Mouse (Mus musculus) lung, embryonic 14.5 days (tissue): ENCODE results near the gene Babam2. TPM values are rescaled to one million over a fixed set of nuclear protein-coding genes. Genes with fewer than 3 reads are reported as not detected.

ENCODE experiments used
- ATAC-seq: fragments of 200-750 bp; cut with Nextera tagmentation; 2 replicates; pipeline ENCODE4 v1.8.0; 2017; ENCODE audit warnings: mild to moderate bottlenecking, moderate TSS enrichment, moderate library complexity; ENCODE audit not compliant: insufficient read depth
- DNase-seq: peaks from one replicate; pipeline ENCODE4 v3.0.0-alpha.2; 2015
- H3K27ac ChIP-seq: fragments of 300-500 bp; sonication (generic); 2 replicates; pipeline ENCODE4 v1.5.1; 2014; ENCODE audit warnings: low read depth, mild to moderate bottlenecking, moderate library complexity
- H3K27me3 ChIP-seq: fragments of 300-500 bp; sonication (generic); 2 replicates; pipeline ENCODE4 v1.6.1; 2014; ENCODE audit warnings: low read length, control low read depth; ENCODE audit not compliant: insufficient read depth
- H3K36me3 ChIP-seq: fragments of 300-500 bp; sonication (generic); 2 replicates; pipeline ENCODE4 v1.6.1; 2014; ENCODE audit warnings: control low read depth; ENCODE audit not compliant: insufficient read depth
- H3K4me1 ChIP-seq: fragments of 300-500 bp; sonication (generic); 2 replicates; pipeline ENCODE4 v1.6.1; 2014; ENCODE audit warnings: antibody characterized with exemption, control low read depth; ENCODE audit not compliant: insufficient read depth
- H3K4me2 ChIP-seq: fragments of 300-500 bp; sonication (generic); 2 replicates; pipeline ENCODE4 v1.6.1; 2014; ENCODE audit warnings: mild to moderate bottlenecking
- H3K4me3 ChIP-seq: fragments of 300-500 bp; sonication (generic); 2 replicates; pipeline ENCODE4 v1.5.1; 2014; ENCODE audit warnings: low read depth, low read length
- H3K9ac ChIP-seq: fragments of 300-500 bp; sonication (generic); 2 replicates; pipeline ENCODE4 v1.6.1; 2014
- H3K9me3 ChIP-seq: fragments of 300-500 bp; sonication (generic); 2 replicates; pipeline ENCODE4 v1.6.1; 2016; ENCODE audit warnings: low read depth, low read length, control low read depth
- CTCF ChIP-seq: IDR thresholded peaks from 2 replicates; pipeline ENCODE4 v1.5.1; 2016; ENCODE audit warnings: antibody characterized with exemption, low read depth
- WGBS: fragments of 180-500 bp; shearing (Covaris S2); extraction: QIAGEN DNeasy Blood & Tissue Kit; methylation state at CpG from one replicate; pipeline ENCODE4 v1.1.7; 2014; 5-methylcytosine and 5-hydroxymethylcytosine counted together
- polyA plus RNA-seq: library from polyadenylated mRNA; unstranded; fragments of >200 nt; fragmentation: Nextera tagmentation; extraction: Ambion mirVana; gene quantifications from 2 replicates; pipeline ENCODE4 v1.2.1, GENCODE M21; 2014

Gene Babam2
- polyA plus RNA-seq, 1 experiment from 2014 or later = 39.2 TPM

GRCm38 (mm10) chr5:32038994-32039393 lies 341.5 kb downstream of the Babam2 start:
- H3K4me3 ChIP-seq = no peak overlapping the region
- no peak overlapping the region for H3K4me2 ChIP-seq
- TF ChIP-seq CTCF = no peak
- no peaks in the 10 kb centered on the region for H3K27me3 ChIP-seq
- ATAC-seq = no peak
- H3K36me3 ChIP-seq = no peaks in the 10 kb centered on the region
- DNase-seq = no peak
- no peaks in the 10 kb centered on the region; the same call in 1 of the 2 replicates for H3K4me1 ChIP-seq
- H3K9ac ChIP-seq = no peak overlapping the region
- no peaks in the 10 kb centered on the region for H3K9me3 ChIP-seq
- H3K27ac ChIP-seq = no peak overlapping the region

- Histone ChIP-seq H3K4me1 (no peaks in the 10 kb centered on the region; the same call in 1 of the 2 replicates), H3K4me3 (no peak overlapping the region), H3K9me3 (no peaks in the 10 kb centered on the region), H3K4me2 (no peak overlapping the region), H3K27me3 (no peaks in the 10 kb centered on the region), H3K27ac (no peak overlapping the region), H3K36me3 (no peaks in the 10 kb centered on the region), H3K9ac (no peak overlapping the region)
- 85% methylated on average over 3 of the region's 3 CpGs for WGBS
- no peak for TF ChIP-seq CTCF
- no peak for DNase-seq
- ATAC-seq = no peak
These were observed 342.0 kb downstream of the Babam2 start for GRCm38 (mm10) chr5:32039511-32039910.

- Histone ChIP-seq H3K27ac (no peak overlapping the region), H3K4me3 (no peak overlapping the region), H3K9ac (no peak overlapping the region), H3K27me3 (no peaks in the 10 kb centered on the region), H3K4me2 (no peak overlapping the region), H3K9me3 (no peaks in the 10 kb centered on the region), H3K36me3 (no peaks in the 10 kb centered on the region), H3K4me1 (no peaks in the 10 kb centered on the region)
- TF ChIP-seq CTCF = no peak
- ATAC-seq = no peak
- no peak for DNase-seq
- WGBS = 77% methylated on average over 7 of the region's 7 CpGs
These were observed 345.7 kb downstream of the Babam2 start for GRCm38 (mm10) chr5:32043153-32043552.

- DNase-seq (no peak), ATAC-seq (no peak)
- Histone ChIP-seq H3K27me3 (no peaks in the 10 kb centered on the region), H3K9me3 (no peaks in the 10 kb centered on the region), H3K4me2 (no peak overlapping the region), H3K36me3 (no peaks in the 10 kb centered on the region), H3K27ac (no peak overlapping the region), H3K4me1 (no peaks in the 10 kb centered on the region), H3K4me3 (no peak overlapping the region), H3K9ac (no peak overlapping the region)
- no peak for TF ChIP-seq CTCF
These were observed 346.5 kb downstream of the Babam2 start for GRCm38 (mm10) chr5:32043996-32044395.

GRCm38 (mm10) chr5:32051899-32052298 lies 354.4 kb downstream of the Babam2 start:
- H3K9ac ChIP-seq = no peak overlapping the region
- ATAC-seq = no peak
- H3K4me1 ChIP-seq = no peaks in the 10 kb centered on the region
- WGBS = 52% methylated on average over 1 of the region's 1 CpGs
- H3K27me3 ChIP-seq = no peaks in the 10 kb centered on the region
- no peak for DNase-seq
- H3K4me3 ChIP-seq = no peak overlapping the region
- no peak overlapping the region for H3K27ac ChIP-seq
- no peaks in the 10 kb centered on the region for H3K36me3 ChIP-seq
- H3K9me3 ChIP-seq = no peaks in the 10 kb centered on the region
- TF ChIP-seq CTCF = no peak
- no peak overlapping the region for H3K4me2 ChIP-seq

- no peak for TF ChIP-seq CTCF
- Histone ChIP-seq H3K9me3 (no peaks in the 10 kb centered on the region), H3K4me1 (no peaks in the 10 kb centered on the region), H3K27ac (no peak overlapping the region), H3K27me3 (no peaks in the 10 kb centered on the region), H3K9ac (no peak overlapping the region), H3K4me3 (no peak overlapping the region), H3K36me3 (no peaks in the 10 kb centered on the region), H3K4me2 (no peak overlapping the region)
- 89% methylated on average over 1 of the region's 1 CpGs for WGBS
- no peak for DNase-seq
- ATAC-seq = no peak
These were observed 355.0 kb downstream of the Babam2 start for GRCm38 (mm10) chr5:32052467-32052866.

GRCm38 (mm10) chr5:32053476-32053875 lies 356.0 kb downstream of the Babam2 start:
- no peak for DNase-seq

GRCm38 (mm10) chr5:32055676-32056075 lies 358.2 kb downstream of the Babam2 start:
- H3K4me3 ChIP-seq = no peak overlapping the region
- H3K9ac ChIP-seq = no peak overlapping the region
- H3K4me1 ChIP-seq = peaks cover 7% of the 10 kb centered on the region; the same call in 1 of the 2 replicates
- H3K4me2 ChIP-seq = no peak overlapping the region
- no peak for TF ChIP-seq CTCF
- no peaks in the 10 kb centered on the region for H3K9me3 ChIP-seq
- H3K27ac ChIP-seq = no peak overlapping the region
- WGBS = 72% methylated on average over 3 of the region's 3 CpGs
- ATAC-seq (no peak), DNase-seq (no peak)
- no peaks in the 10 kb centered on the region for H3K27me3 ChIP-seq
- H3K36me3 ChIP-seq = no peaks in the 10 kb centered on the region

More at GRCm38 (mm10) chr5:32053476-32053875, 356.0 kb downstream of the Babam2 start:
- Histone ChIP-seq H3K4me1 (no peaks in the 10 kb centered on the region; the same call in 1 of the 2 replicates), H3K4me3 (no peak overlapping the region), H3K4me2 (no peak overlapping the region), H3K36me3 (no peaks in the 10 kb centered on the region), H3K27me3 (no peaks in the 10 kb centered on the region), H3K9me3 (no peaks in the 10 kb centered on the region), H3K27ac (no peak overlapping the region), H3K9ac (no peak overlapping the region)
- TF ChIP-seq CTCF = no peak
- WGBS = 69% methylated on average over 8 of the region's 8 CpGs
- ATAC-seq = no peak
